Mouse (Mus musculus) limb, embryonic 14.5 days (tissue): ENCODE data around the gene Myof. TPM values are rescaled to one million over a fixed set of nuclear protein-coding genes. Genes with fewer than 3 reads are reported as not detected.

Source experiments
- ATAC-seq: fragments of 200-750 bp; cut with Nextera tagmentation; 2 replicates; pipeline ENCODE4 v1.8.0; 2017; ENCODE audit warnings: low read depth, moderate number of reproducible peaks, moderate TSS enrichment; ENCODE audit not compliant: low FRiP score
- DNase-seq: peaks from one replicate; pipeline ENCODE4 v3.0.0-alpha.2; 2015; ENCODE audit warnings: low spot score
- H3K27ac ChIP-seq: fragments of 300-500 bp; sonication (generic); replicated peaks from 2 replicates; pipeline ENCODE4 v1.5.1; 2014; ENCODE audit warnings: low read depth, mild to moderate bottlenecking, low read length, moderate library complexity, mixed read lengths
- H3K27me3 ChIP-seq: fragments of 300-500 bp; sonication (generic); 2 replicates; pipeline ENCODE4 v1.6.1; 2014; ENCODE audit warnings: low read length, mixed read lengths; ENCODE audit not compliant: control insufficient read depth, insufficient read depth
- H3K36me3 ChIP-seq: fragments of 300-500 bp; sonication (generic); 2 replicates; pipeline ENCODE4 v1.6.1; 2014; ENCODE audit warnings: mild to moderate bottlenecking, low read length, moderate library complexity, mixed read lengths; ENCODE audit not compliant: control insufficient read depth, insufficient read depth
- H3K4me1 ChIP-seq: fragments of 300-500 bp; sonication (generic); 2 replicates; pipeline ENCODE4 v1.6.1; 2014; ENCODE audit warnings: antibody characterized with exemption, low read length, mixed read lengths; ENCODE audit not compliant: control insufficient read depth, insufficient read depth
- H3K4me2 ChIP-seq: fragments of 300-500 bp; sonication (generic); replicated peaks from 2 replicates; pipeline ENCODE4 v1.6.1; 2014; ENCODE audit warnings: low read depth, mild to moderate bottlenecking, low read length, moderate library complexity; ENCODE audit not compliant: severe bottlenecking
- H3K4me3 ChIP-seq: fragments of 300-500 bp; sonication (generic); replicated peaks from 2 replicates; pipeline ENCODE4 v1.5.1; 2014; ENCODE audit warnings: low read length
- H3K9ac ChIP-seq: fragments of 300-500 bp; sonication (generic); 2 replicates; pipeline ENCODE4 v1.6.1; 2014; ENCODE audit warnings: mild to moderate bottlenecking, low read depth, low read length, moderate library complexity; ENCODE audit not compliant: severe bottlenecking
- H3K9me3 ChIP-seq: fragments of 300-500 bp; sonication (generic); 2 replicates; pipeline ENCODE4 v1.6.1; 2016; ENCODE audit warnings: low read length; ENCODE audit not compliant: control insufficient read depth
- POLR2A ChIP-seq: fragments of 200-500 bp; IDR thresholded peaks from 2 replicates; pipeline ENCODE4 v1.8.0; 2012; ENCODE audit warnings: inconsistent platforms, mild to moderate bottlenecking, moderate library complexity, borderline replicate concordance; ENCODE audit not compliant: insufficient read depth, insufficient read length; ENCODE audit errors: extremely low read depth
- WGBS: fragments of 180-500 bp; shearing (Covaris S2); extraction: QIAGEN DNeasy Blood & Tissue Kit; methylation state at CpG from one replicate; pipeline ENCODE4 v1.1.7; 2014; 5-methylcytosine and 5-hydroxymethylcytosine counted together
- polyA plus RNA-seq, 2 experiments: library from polyadenylated mRNA; depleted of rRNA in 1 of 2; stranded (reverse) in 1 of 2; unstranded in 1 of 2; fragments of >200 nt; fragmentation: Nextera tagmentation in 1 of 2; extraction: Ambion mirVana in 1 of 2; gene quantifications; 2 replicates each; pipeline versions ENCODE4 v1.2.1 to v1.2.3; 2012 to 2014

Gene Myof
- polyA plus RNA-seq, 2 experiments = 21.8 to 35.9 TPM

DNA sequence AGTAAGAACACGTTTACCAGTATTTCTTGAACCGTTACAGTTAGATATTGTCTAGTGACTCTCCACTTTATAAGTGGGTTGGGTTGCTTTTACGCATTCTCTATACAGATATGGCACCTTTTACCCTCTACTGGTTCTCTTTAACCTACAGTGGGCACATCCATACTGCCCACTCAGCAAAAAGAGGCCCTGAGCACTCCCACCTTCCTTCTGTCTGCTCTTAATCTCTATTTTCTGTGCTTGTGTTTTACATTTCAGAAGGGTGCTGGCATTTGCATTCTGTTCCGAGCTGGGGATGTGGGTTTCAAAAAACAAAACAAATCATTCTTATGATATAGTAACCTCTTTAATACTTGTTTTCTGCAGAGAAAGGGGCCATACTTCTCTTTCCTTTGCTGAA is 72.8 kb downstream of the Myof start:
- DNase-seq = no peak
- no peak overlapping the region for H3K9ac ChIP-seq
- no peak overlapping the region for H3K4me3 ChIP-seq
- no peak for ATAC-seq
- peaks cover 5% of the 10 kb centered on the region; the same call in 1 of the 2 replicates for H3K4me1 ChIP-seq
- no peaks in the 10 kb centered on the region for H3K27me3 ChIP-seq
- 70% methylated on average over 4 of the region's 4 CpGs for WGBS
- no peaks in the 10 kb centered on the region for H3K9me3 ChIP-seq
- H3K27ac ChIP-seq = no peak overlapping the region
- H3K4me2 ChIP-seq = no peak overlapping the region
- H3K36me3 ChIP-seq = no peaks in the 10 kb centered on the region; the same call in 1 of the 2 replicates
- TF ChIP-seq POLR2A = no peak

DNA sequence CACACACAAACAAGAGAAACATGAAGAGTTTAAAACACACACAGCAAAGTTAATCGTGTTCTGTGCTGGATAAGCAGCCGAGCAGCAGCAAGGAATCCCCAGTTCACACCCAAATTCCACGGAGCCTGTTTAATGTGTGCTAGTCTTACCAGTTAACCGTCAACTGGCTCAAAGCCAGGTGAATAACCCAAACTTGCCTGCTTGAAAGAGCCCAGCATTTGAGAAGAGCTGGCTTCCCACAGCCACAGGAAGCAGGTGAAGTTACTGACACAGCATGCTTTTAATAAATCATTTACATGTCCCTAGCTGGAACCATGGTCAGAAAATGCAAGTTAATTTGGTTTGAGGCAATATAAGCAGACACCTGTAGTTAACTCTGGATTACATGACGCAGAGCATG is 73.4 kb downstream of the Myof start:
- no peaks in the 10 kb centered on the region for H3K27me3 ChIP-seq
- H3K27ac ChIP-seq = no peak overlapping the region
- H3K9ac ChIP-seq = no peak overlapping the region
- DNase-seq = peak; percentile 42
- H3K4me1 ChIP-seq = peaks cover 5% of the 10 kb centered on the region; the same call in 1 of the 2 replicates
- WGBS = 24% methylated on average over 5 of the region's 5 CpGs
- no peak overlapping the region for H3K4me3 ChIP-seq
- no peaks in the 10 kb centered on the region for H3K9me3 ChIP-seq
- no peaks in the 10 kb centered on the region; the same call in 1 of the 2 replicates for H3K36me3 ChIP-seq
- no peak for ATAC-seq
- no peak for TF ChIP-seq POLR2A
- no peak overlapping the region for H3K4me2 ChIP-seq

DNA sequence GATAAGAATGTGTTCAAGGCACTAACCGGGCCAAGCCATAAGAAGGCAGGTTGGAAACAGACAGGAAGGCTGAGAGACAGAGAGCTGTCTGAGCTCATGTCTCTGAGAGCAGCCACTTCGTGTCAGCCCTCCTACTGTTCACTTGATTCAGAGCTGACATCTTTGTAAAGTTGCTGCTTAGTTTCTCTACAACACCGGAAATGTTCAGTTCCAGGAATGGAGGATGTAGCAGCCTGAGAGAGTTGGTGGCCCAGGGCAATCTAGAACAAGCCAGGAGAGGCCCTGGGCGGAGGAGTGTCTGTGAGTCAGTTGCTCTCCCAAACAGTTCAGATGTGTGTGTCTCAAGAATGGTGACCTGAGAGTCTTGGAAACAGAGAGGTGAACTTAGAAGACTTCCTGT is 77.5 kb downstream of the Myof start:
- Histone ChIP-seq H3K9me3 (no peaks in the 10 kb centered on the region), H3K36me3 (peaks cover under 1% of the 10 kb centered on the region; the same call in 1 of the 2 replicates), H3K4me1 (peaks cover 5% of the 10 kb centered on the region; the same call in 1 of the 2 replicates), H3K9ac (no peak overlapping the region), H3K4me2 (no peak overlapping the region), H3K27me3 (no peaks in the 10 kb centered on the region), H3K27ac (no peak overlapping the region), H3K4me3 (no peak overlapping the region)
- ATAC-seq (no peak), DNase-seq (no peak)
- no peak for TF ChIP-seq POLR2A
- WGBS = 80% methylated on average over 4 of the region's 4 CpGs

DNA sequence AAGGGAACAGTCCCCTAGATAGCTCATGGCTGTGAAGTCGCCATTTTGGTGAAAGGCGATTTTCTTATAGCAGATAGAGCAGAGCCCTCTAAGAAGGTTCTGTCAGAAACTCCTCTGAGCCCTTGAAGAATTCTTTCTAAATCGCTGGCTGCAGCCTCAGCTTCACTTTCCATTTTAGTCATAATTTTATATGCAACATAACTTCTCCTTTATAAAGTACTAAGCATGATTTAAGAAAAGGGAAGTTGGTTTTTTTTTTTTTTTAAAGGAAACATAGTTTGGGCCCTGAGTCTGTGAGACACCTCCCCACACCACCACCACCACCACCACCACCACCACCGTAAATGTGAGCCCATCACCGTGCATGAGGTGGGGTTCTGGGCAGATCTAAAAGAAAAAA is 80.0 kb downstream of the Myof start:
- TF ChIP-seq POLR2A = no peak
- no peaks in the 10 kb centered on the region for H3K4me1 ChIP-seq
- DNase-seq (no peak), ATAC-seq (no peak)
- no peaks in the 10 kb centered on the region for H3K9me3 ChIP-seq
- 78% methylated on average over 5 of the region's 5 CpGs for WGBS
- no peaks in the 10 kb centered on the region for H3K27me3 ChIP-seq
- peaks cover 6% of the 10 kb centered on the region; the same call in 1 of the 2 replicates for H3K36me3 ChIP-seq
- H3K27ac ChIP-seq = no peak overlapping the region
- H3K4me3 ChIP-seq = no peak overlapping the region
- no peak overlapping the region for H3K9ac ChIP-seq
- no peak overlapping the region for H3K4me2 ChIP-seq

DNA sequence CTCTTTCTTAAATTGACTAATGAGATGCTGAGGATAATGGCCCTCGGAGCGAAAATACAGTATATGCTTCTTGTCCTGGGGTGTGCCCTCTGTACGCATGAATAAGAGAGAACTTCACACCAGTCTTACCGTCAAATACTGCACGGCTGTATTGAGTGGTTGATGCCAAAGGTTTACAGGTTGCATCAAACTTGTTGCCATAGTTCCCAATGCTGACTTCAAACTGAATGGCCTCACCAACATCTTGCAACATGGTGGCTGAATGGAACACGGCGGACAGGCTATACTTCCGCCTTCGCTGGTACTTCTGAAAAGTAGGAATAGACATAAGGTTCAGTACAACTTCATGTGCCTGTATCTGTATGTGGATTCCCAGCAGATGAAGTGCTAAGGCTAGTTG is 82.6 kb downstream of the Myof start:
- Histone ChIP-seq H3K27ac (no peak overlapping the region), H3K36me3 (0 out of 2 replicates have a peak, but pooled peaks cover 8% of the 10 kb centered on the region), H3K4me3 (no peak overlapping the region), H3K4me2 (no peak overlapping the region), H3K9me3 (no peaks in the 10 kb centered on the region), H3K27me3 (no peaks in the 10 kb centered on the region), H3K4me1 (no peaks in the 10 kb centered on the region), H3K9ac (no peak overlapping the region)
- DNase-seq = no peak
- no peak for TF ChIP-seq POLR2A
- ATAC-seq = no peak
- WGBS = 94% methylated on average over 9 of the region's 9 CpGs
